Mouse (Mus musculus): ENCODE data around the gene Atpaf2.
A peak's percentile ranks its signal among the peaks of the same experiment; 100 is the strongest.
"Not testable (repeated sequence)": the region's sequence is repeated elsewhere in the genome, so short reads cannot be mapped to it uniquely, and the experiment has no call there.

Atpaf2 gene

GRCm38 (mm10) chr11:60417717-60418472, at the start of gene Atpaf2:
TSS of gene Atpaf2 (minus strand) at chr11:60418457.
- peak; percentile 48 for DNase-seq

- peak; percentile 71 for DNase-seq
These were observed 47.7 kb upstream of the Atpaf2 start for GRCm38 (mm10) chr11:60465943-60466380.

- DNase-seq, result peak; percentile 29
These were observed 39.7 kb upstream of the Atpaf2 start for GRCm38 (mm10) chr11:60457973-60458372.

GRCm38 (mm10) chr11:60454745-60455087, 36.5 kb upstream of the Atpaf2 start:
- DNase-seq, result no peak

- peak; percentile 88 for DNase-seq
These were observed 36.0 kb upstream of the Atpaf2 start, which contains the start of gene Drg2 for GRCm38 (mm10) chr11:60454080-60454744. TSS of gene Drg2 (plus strand) at chr11:60454591.

- no peak for DNase-seq
These were observed 25.8 kb upstream of the Atpaf2 start for GRCm38 (mm10) chr11:60444007-60444406.

- no peak for DNase-seq
These were observed 24.6 kb upstream of the Atpaf2 start for GRCm38 (mm10) chr11:60442896-60443295.

- no peak for DNase-seq
These were observed 21.9 kb upstream of the Atpaf2 start for GRCm38 (mm10) chr11:60440176-60440575.

- not testable (repeated sequence) for DNase-seq
These were observed 21.4 kb upstream of the Atpaf2 start for GRCm38 (mm10) chr11:60439621-60440020.

GRCm38 (mm10) chr11:60436618-60437017, 18.4 kb upstream of the Atpaf2 start:
- DNase-seq, result no peak

- DNase-seq, result no peak
These were observed 16.9 kb upstream of the Atpaf2 start for GRCm38 (mm10) chr11:60435133-60435532.

- no peak for DNase-seq
These were observed 15.2 kb upstream of the Atpaf2 start for GRCm38 (mm10) chr11:60433501-60433900.

GRCm38 (mm10) chr11:60427628-60428027, 9.4 kb upstream of the Atpaf2 start:
- no peak for DNase-seq

- no peak for DNase-seq
These were observed 8.2 kb upstream of the Atpaf2 start for GRCm38 (mm10) chr11:60426417-60426816.

- DNase-seq, result no peak
These were observed 4.7 kb upstream of the Atpaf2 start for GRCm38 (mm10) chr11:60423006-60423405.

- no peak for DNase-seq
These were observed 3.9 kb upstream of the Atpaf2 start for GRCm38 (mm10) chr11:60422046-60422668.

GRCm38 (mm10) chr11:60418473-60418803, 181 bp upstream of the Atpaf2 start:
- no peak for DNase-seq

- DNase-seq, result peak; percentile 99
These were observed 1.1 kb downstream of the Atpaf2 start, which contains the start of gene Gid4 for GRCm38 (mm10) chr11:60416963-60417716. TSS of gene Gid4 (plus strand) at chr11:60417145.

- DNase-seq, result no peak
These were observed 1.7 kb downstream of the Atpaf2 start for GRCm38 (mm10) chr11:60416590-60416962.

GRCm38 (mm10) chr11:60412921-60413320, 5.3 kb downstream of the Atpaf2 start:
- no peak for DNase-seq

- DNase-seq, result peak; percentile 89
These were observed 6.1 kb downstream of the Atpaf2 start for GRCm38 (mm10) chr11:60412173-60412572.

- no peak for DNase-seq
These were observed 11.7 kb downstream of the Atpaf2 start for GRCm38 (mm10) chr11:60406606-60407005.

- DNase-seq, result no peak
These were observed 21.1 kb downstream of the Atpaf2 start for GRCm38 (mm10) chr11:60397172-60397571.
